Mouse (Mus musculus): ENCODE data around the gene Cyb5d1.
A peak's percentile ranks its signal among the peaks of the same experiment; 100 is the strongest.

Gene Cyb5d1

DNA sequence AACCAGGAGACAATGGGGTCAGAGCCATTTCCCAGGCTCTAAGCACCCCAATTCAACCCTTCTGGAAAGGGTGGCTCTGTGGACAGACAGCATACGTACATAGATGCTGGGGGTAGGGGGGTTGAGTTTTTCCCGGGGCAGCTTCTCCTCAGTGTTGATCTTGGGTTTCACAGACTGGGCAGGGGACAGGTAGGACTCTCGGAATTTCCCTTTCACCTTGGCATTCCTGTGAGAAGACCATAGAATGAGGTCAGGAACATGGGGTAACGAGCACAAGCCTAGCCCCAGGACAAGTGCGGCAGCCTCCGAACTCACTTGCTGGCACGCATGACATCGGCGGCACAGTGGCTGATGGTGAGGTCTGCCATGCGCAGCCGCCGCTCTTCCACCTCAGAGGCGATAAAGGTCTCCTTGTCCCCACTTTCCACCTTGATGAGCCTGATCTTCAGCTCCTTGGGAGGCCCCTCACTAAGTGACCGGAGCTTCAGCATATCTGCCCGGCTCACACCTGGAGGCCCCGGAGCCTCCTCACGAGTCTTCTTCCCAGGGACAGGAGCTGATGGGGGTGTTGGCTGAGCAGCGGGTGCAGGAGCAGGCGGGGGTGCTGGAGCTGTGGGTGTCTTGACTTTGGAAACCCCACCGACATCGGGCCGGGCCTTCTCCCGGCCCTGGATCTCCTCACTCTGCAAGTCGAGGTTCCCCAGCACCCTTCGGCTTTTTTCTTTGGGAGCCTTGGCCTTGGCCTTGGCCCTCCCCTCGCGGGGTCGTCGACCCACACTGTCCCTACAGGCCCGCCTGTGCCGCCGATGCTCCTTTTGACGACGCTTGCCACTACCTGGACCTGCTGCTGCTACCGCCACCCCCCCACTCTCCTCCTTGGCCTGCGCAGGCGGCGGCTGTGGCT lies 8.5 kb upstream of the Cyb5d1 start:
- peak; percentile 16 for DNase-seq (ENCODE audit: low read depth, low spot score)

DNA sequence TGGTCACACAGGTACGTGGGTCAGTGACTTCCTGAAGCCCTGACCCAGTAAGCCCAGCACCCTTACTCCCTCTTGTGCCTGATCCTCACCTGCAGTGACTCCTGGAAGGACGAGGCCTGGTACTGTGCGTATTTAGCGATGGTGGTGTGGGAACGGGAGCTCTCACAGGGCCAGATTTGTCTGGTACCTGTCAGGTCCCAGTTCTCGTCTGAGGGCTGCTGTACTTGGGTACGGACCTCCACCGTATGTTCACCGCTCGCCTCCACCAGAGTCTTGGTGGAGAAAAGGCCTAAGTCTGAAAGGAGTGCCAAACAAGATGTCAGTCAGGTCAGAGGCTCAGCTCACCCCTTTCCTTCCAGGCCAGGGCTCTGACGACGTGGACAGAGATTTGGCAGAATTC lies 6.6 kb upstream of the Cyb5d1 start:
- no peak for DNase-seq (ENCODE audit: low read depth, low spot score)

DNA sequence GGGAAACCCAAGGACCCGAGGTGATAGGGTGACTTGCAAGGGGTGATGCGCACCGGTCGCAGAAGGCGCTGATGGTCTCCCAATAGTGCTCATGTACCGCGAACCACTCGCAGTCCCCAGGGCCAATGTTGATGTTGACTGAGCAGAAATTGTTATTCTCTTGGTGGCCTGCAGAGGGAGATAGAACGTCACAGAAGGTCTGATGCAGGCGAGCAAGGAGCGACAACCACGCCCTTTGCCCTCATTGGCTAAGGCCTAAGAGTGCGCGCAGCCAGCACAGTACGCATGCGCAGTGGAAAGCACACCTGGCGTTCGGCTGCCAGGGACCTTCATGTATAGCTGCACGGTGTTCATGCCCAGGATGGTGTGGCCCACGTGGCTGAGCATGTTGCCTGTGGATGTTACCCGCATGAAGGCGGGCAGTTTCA lies 5.8 kb upstream of the Cyb5d1 start:
- peak; percentile 99 for DNase-seq (ENCODE audit: low read depth, low spot score)

DNA sequence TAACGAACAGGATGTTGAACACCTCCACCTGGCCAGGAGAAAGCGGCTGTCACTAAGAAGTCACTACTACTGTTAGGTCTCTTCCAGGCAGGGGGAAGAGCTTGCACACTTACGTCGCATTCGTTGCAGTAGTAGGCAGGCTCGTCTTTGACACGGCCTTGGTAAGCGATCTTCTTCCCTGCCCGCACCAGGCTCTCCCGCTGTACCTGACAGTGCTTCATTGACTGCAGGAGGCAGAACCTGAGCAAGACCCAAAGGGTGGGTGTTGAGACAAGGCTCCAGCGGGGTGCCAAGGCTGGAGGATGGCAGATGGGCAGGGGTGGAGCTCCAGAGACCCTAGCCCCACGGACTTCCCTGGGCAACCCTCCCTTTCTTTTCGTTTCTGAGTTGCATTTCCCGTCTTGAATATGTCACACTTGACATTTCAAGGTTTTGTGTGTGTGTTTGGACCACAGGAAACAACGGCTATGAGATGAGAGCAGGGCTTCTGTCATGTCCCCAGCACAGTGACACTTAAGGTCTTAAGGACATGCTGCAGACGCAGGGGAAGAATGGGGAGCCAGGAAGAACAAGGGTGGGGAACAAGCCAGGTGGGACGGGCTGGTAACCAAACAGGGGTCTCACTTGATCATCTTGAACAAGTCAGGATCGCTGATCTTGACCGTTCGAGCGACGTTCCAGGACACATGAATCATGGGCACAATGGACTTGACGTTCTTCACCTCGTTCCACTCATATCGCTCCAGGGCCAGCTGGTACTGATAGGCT lies 4.8 kb upstream of the Cyb5d1 start:
- no peak for DNase-seq (ENCODE audit: low read depth, low spot score)

DNA sequence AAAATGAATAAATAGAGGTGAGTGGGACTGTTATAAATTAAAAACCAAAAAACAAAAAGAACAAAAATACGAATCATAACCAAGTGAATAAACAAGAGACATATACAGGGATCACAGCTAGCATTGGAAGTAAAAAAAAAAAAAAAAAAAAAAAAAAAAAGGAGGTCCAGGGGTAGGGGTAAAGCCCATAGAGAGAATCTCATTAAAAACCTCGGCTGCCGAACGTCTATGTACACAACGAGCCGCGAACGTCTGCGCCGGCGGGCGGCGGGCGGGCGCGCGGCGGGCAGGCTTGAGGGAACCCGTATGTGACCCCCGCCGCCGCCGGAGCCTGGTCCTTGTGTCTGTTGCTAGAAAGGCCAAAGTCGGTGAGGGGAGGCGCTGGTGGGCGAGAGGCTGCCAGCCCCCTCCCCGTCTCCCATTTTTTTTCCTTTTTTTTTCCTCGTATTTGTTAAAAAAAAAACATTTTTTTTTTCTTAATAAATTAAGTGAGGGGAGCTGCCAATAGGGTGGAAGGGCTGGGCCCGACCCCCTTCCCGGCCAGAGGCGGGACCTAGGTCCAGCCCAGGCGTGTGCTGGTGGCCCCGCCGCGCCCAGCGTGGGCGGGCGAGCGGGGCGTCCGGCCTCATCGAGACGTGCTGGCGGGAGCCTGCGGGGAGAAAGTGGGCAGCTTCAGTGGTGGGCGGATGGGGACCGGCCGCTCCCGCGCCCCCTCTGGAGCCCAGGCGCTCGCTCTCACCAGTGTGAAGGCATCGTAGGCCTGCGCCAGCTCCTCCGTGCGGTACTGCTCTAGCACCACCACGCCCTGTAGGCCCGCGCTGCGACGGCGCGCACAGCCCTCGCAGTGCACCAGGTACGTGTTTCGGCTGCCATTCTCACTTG lies 4.0 kb upstream of the Cyb5d1 start:
- DNase-seq (ENCODE audit: low read depth, low spot score) = peak; percentile 66

DNA sequence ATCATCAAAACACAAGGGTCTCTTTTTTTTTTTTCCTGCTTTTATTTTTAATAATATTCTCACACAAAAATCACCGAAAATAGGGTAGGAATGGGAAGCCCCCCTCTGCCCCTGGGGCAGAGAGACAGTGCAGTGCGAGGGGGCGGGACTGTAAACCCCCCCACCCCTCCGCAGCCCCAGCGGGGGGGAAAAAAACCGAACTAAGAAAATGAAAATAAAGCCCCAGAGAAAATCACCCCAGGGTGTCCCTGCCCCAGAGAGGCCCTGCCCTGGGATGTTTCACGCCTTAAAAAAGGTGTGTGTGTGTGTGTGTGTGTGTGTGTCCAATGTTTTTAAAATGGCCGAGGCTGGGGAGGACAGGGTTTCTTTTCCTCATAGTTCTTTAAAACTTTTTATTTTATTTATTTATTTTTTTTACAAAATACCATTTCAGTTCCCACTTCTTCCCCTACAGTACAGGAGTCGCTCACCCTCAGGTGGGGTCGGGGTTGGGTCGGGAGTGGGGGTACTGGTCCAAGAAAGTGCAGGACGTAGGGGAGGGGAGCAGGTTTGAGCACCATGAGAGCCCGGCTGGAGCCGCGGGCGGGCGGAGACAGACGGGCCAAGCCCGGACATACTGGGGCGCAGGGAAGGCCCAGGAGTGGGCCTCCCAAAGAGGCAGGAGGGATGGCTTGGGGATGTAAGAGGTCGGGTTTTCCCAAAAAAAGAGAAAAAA lies 3.2 kb upstream of the Cyb5d1 start:
- DNase-seq (ENCODE audit: low read depth, low spot score) = no peak

DNA sequence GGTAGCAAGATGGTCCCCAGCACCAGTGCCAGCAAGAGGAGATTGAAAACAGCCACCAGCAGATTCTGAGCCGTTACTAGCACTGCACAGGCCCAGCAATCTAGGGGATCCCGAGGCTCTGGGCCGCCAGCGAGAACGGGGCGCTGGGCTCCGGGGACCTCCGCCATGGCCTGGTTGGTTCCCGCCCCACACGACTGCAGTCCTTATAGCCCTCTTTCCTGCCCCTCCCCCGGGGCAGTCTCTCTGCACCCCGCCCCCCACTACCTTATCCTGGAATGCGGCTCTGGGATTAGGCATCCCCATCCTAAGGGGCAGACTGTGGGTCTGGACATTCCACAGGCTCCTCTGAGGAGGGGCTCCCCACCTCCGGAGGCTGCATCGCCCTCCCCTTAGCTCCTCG lies 2.6 kb upstream of the Cyb5d1 start, which contains the start of gene Tmem88:
Gene Tmem88 (minus strand): TSS at position 176 of the 400 bp plus-strand sequence.
- peak; percentile 79 for DNase-seq (ENCODE audit: low read depth, low spot score)

DNA sequence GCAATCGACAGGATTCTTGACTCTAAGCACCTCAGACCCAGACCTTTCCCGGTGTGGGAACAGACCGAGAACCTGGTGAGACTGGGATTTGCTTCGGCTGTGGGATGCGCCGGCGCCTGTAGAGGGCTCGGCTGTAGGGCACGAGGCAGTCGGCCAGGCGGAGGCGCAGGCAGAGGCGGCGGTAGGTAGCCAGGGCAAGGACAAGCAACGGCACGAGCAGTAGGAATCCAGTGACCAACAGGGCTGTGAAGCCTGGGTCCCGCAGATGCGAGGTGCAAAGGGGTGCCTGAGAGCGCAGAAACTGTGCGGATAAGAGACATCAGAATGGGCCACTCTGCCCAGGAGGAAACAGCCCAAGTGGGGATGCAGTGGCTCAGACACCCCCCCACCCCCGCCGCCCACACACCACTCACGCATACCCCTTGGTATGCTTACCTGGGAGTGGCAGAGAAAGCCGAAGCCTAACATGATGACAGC lies 2.2 kb upstream of the Cyb5d1 start:
- DNase-seq (ENCODE audit: low read depth, low spot score) = peak; percentile 26

DNA sequence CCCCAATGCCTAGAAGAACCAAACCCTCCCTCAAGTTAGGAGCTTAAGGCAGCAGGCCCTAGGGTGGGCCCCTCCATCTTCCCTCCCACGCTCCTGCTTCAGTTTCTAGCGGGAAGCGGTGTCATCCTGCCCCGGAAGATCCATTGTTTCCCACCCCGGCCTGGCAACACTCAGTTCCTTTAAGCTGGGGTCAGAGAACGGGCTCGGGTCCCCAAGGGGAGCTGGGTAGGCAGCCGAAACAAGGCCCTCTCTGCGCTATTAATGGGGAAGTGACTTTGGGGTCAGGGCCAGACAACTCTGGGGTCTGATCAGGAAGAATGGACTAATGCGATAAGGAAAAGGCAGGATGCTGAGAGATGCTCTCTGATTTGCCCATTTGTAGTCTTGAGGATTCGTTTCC lies 1.3 kb upstream of the Cyb5d1 start:
- peak; percentile 16 for DNase-seq (ENCODE audit: low read depth, low spot score)

DNA sequence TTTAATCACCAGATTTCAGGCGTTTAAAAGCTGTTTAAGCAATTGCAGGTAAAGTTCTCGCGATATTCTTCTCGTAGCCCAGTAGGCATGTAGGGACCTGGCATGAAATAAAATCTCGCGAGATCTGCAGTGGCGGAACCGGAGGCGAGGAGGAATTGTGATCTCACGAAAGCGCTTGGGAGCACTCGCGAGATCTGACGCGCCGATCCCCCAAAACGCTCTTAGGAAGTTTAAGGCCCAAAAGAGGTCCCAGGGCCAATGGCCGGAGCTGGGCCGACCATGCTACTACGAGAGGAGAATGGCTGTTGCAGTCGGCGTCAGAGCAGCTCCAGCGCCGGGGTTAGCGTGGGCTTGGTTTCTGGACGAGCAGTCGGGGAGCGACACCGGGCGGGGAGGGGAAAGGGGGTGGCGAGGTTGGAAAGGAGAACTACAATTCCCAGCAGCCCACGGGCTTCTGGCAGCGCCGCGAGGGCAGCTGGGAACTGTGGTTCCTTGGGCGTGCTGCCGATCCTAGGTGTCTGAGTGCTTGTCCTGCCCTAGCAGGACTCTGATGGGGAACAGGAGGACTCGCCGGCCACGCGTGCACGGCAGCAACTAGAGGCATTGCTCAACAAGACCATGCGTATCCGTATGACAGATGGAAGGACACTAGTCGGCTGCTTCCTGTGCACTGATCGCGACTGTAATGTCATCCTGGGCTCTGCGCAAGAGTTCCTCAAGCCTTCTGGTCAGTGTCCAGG lies 373 bp upstream of the Cyb5d1 start:
- peak; percentile 100 for DNase-seq (ENCODE audit: low read depth, low spot score)

DNA sequence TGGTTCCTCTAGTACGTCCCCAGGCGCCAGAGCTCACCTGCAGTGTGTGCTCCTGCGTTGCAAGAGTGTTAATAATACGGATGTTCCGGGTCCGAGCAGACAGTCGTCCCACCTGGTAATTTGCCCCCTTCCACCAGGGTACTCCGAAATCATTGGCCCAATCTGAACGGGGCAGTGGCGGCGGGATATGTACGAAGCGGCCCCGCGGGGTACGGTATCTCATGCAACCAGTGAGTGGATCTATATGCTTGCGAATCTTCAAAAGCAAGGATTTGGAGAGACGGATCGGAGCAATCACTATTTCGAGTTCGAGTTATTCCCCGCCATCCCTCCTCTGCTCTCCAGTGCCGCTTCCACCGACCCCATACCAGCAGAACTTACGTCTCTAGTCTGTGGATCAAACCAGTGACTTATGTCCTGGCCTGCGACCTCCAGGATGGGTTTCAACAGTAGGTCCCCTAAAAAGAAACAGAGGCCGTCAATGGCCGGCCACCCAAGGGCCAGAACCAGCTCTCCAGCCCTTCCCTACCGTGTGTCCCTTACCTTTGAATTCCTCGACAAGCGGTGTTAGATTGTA lies 752 bp downstream of the Cyb5d1 start:
- DNase-seq (ENCODE audit: low read depth, low spot score) = peak; percentile 16

DNA sequence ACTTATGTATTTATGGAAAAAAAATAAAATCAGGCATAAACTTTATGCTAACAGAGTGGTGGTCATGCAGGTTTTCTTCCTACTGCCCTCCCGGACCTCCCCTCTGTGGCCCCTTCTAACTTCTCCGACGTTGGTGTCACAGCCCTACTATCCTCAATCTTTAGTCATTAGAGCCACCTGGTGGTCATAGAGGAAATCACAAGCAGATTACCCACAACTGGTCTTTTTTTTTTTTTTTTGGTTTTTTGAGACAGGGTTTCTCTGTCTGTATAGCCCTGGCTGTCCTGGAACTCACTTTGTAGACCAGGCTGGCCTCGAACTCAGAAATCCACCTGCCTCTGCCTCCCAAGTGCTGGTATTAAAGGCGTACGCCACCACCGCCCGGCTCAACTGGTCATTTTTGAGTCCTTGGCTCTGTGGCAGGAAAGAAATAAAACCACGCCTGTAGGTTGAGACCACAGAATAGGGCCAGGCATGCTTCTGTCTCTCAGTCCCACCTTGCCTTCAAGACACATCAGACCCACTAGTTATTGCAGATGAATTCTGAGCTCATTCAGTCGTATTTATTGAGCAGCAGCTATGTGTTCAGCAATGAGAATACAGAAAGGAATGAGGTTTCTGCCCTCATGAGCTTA lies 4.9 kb downstream of the Cyb5d1 start:
- peak; percentile 76 for DNase-seq (ENCODE audit: low read depth, low spot score)

DNA sequence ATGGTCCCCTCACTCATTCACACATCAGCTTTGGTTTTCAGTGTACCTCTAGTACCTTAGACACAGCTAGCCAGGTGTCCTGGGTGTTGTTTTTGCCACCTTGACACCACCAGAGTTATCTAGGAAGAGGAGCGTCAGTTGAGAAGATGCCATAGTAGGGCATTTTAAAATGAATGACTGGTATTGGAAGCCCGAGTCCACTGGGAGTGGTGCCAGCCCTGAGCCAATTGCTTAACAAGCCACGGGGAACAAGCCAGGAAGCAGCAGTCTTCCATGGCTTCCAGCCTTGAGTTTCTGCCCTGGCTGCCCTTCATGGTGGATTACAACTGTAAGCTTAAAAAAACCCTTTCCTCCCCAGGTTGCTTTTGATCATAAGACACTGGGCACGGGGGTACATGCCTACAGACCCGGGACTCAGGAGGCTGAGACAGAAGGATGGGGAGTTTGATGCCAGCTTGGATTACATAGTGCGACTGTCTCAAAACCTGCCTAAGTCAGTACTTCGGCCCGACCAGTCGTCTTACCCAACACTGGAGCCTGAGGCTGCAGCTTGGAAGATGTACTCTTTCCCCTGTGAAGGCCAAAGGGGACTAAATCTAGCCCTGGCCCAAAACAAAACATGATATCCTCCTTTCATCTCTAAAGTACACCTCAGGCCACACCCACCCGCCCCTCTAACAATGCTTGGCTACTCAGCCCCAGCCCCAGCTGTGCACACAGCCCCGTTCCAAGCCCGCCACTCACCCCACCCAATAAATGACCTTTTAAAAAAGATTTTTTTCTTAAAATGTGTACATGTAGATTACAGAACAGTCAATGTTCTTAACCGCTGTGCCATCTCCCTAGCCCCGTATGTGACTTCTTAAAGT lies 5.7 kb downstream of the Cyb5d1 start:
- peak; percentile 22 for DNase-seq (ENCODE audit: low read depth, low spot score)

DNA sequence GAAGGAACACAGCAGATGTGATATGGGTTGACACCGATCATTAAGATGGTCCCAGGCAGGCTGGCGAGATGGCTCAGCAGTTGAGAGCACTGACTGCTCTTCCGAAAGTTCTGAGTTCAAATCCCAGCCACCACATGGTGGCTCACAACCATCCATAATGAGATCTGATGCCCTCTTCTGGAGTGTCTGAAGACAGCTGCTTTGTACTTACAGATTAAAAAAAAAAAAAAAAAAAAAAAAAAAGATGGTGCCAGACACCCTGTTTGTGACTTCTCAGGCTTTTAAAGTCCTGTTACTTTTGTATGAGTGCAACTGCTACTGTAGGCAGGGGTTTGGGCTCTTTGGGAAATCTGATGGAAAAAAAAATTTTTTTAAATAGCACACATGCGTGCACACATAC lies 6.8 kb downstream of the Cyb5d1 start:
- DNase-seq (ENCODE audit: low read depth, low spot score) = peak; percentile 1

DNA sequence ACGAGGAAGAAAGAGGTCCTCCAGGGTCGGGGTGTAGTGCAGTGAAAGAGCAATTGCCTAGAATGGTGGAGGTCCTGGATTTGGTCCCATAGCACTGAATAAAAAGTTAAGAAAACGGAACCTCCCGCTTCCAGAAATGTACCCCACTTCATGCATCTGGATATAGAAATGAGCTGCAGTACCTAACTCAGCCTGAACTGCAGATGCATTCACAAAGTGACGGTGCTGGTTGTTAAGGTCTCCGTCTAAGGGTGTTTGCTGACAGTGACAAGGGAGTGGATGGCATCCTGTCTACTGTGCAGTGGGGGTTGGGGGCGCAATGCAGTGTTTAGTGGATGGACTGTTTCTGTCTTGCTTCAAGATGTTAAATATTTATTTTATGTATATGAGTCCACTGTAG lies 8.7 kb downstream of the Cyb5d1 start:
- DNase-seq (ENCODE audit: low read depth, low spot score) = no peak

DNA sequence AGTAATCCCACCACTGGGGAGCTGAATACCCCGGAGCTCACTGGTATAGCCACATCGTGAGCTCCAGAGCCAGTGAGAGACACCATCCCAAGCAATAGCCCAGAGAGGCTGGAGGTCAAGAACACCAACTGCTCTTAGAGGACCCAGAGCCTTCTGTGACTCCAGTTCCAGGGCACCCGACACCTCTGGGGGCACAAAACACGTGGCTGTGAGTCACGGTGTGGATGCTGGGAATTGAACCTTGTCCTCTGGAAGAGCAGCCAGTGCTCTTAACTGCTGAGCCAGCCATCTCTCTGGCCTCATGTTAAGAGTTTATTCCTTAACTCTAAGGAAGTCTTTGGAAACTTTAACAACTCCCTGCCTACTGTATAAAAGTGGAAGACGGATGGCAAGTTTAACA lies 10.5 kb downstream of the Cyb5d1 start:
- DNase-seq (ENCODE audit: low read depth, low spot score) = no peak

DNA sequence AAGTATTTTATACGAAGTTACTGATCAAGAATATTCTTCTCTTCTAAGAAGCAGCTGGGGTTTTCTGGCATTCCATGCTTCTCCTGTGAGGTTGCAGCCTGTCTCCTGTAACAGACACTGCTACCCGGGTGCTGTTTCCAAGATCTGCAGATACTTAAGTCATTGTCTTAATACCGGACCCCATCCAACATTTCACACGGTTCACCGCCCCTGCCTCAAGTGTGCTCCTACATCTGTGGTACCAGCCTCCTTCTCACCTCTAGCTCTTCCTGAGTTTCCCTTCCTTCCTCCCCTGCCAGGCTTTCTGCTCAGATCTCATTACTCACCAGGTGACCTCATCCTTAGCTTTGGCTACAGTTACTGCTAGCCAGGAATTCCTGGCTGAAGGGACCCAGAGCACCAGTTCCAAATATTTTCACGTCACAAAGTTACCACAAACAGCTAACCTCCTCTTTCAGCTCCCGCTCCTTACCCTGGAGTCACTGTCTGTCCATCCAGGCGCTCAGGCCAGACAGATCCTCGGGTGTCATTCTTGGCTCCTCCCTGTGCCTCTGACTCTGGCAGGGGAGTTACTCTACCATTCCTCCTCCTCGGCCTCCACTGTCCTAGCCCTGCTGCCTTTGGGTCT lies 12.8 kb downstream of the Cyb5d1 start:
- no peak for DNase-seq (ENCODE audit: low read depth, low spot score)

DNA sequence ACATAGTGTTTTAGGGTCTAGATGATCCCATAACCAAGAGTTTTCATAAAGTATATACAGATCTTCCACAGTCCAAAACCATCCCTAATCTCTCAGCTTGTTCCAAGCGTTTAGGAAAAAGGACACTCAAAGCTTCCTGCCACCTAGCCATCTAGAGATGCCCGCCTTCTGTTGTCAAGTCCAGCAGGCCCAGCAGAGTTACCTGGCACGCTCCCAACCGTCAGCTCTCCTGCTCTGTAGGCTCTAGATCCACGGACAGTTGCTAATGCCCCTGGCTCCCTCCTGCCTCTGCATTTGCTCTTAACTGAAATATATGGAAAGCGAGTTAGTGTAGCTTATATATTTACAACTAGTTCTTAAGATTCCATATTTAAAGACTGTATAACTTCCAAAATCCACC lies 14.1 kb downstream of the Cyb5d1 start:
- DNase-seq (ENCODE audit: low read depth, low spot score) = no peak

Measured in ES-CJ7 (cell line).